Mouse (Mus musculus) brown adipose tissue, adult 24 weeks (tissue): ENCODE results near the gene Ust. TPM values are rescaled to one million over a fixed set of nuclear protein-coding genes. Genes with fewer than 3 reads are reported as not detected.
A peak's percentile ranks its signal among the peaks of the same experiment; 100 is the strongest.
"Not testable (repeated sequence)": the region's sequence is repeated elsewhere in the genome, so short reads cannot be mapped to it uniquely, and the experiment has no call there.

ENCODE experiments used
- H3K27ac ChIP-seq: fragments of 200-500 bp; replicated peaks from 2 replicates; pipeline ENCODE4 v1.5.1; 2012; ENCODE audit warnings: low read depth, mild to moderate bottlenecking, low read length
- H3K4me1 ChIP-seq: fragments of 200-500 bp; 2 replicates; pipeline ENCODE4 v1.6.1; 2012; ENCODE audit warnings: low read length, mixed read lengths; ENCODE audit not compliant: control insufficient read depth, insufficient read depth, insufficient read length
- H3K4me3 ChIP-seq: fragments of 200-500 bp; 2 replicates; pipeline ENCODE4 v1.5.1; 2012; ENCODE audit warnings: low read depth, mild to moderate bottlenecking, low read length, moderate library complexity; ENCODE audit not compliant: insufficient read depth
- polyA plus RNA-seq: library from polyadenylated mRNA; stranded (reverse); fragments of >200 nt; gene quantifications from 2 replicates; pipeline ENCODE4 v1.2.4, GENCODE M21; 2012; ENCODE audit not compliant: missing spikeins, insufficient read depth, insufficient read length

The Ust gene
- polyA plus RNA-seq: 6.3 and 6.5 TPM in 2 replicates

DNA sequence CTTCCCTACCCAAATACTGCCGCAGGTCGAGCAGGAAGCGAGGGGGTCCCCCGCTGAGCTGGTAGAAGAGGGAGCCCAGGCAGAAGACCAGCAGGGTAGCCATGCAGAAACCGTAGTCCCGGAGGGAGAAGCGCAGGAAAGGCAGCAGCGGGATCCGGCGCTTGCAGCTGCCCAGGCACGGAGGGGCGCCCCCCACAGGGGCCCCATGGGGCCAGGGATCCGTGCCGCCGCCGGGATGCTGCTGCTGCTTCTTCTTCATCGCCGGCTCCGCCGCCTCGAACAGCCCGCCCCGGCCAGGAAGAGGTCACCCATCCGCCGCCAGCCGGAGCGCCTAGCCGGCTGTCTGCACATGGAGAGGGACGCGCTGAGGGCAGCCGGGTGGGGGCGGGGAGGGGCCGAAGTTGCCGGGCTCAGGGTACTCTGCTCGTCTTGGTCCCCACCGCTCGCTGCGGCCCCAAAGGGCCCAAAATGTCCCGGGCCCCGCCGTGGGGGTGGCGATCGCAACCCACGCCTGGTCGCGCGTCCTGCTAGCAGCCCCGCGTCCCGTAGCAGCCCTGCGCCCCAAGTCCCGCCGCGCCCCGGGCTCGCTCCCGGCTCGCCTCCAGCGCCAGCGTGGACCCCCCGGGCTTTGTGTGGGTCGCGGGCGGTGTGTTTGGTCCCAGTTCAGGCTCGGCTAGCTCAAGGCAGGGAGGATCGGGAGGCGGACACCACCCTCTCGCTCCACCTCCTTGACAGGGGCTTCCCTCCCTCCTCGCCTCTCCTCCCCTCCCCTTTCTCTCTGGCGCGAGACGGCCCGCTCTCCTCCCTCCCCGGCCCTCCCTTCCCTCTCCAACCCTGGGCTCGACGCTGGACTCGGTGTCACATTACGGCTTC lies at the start of gene Ust:
TSS of gene Ust (minus strand) at position 685 of the 873 bp plus-strand sequence.
- peak within 1 kb of the TSS; percentile 69 for H3K27ac ChIP-seq

GRCm38 (mm10) chr10:8561366-8561765 lies 42.7 kb upstream of the Ust start:
- H3K4me1 ChIP-seq: no peaks in the 10 kb centered on the region
- H3K27ac ChIP-seq: no peak overlapping the region
- no peak overlapping the region for H3K4me3 ChIP-seq

More for the DNA sequence above, at the start of gene Ust:
- Histone ChIP-seq H3K4me1 (peaks cover 3% of the 10 kb centered on the region; the same call in 1 of the 2 replicates), H3K4me3 (peak within 1 kb of the TSS; percentile 88)

GRCm38 (mm10) chr10:8559566-8559965 lies 40.9 kb upstream of the Ust start:
- H3K27ac ChIP-seq, H3K4me3 ChIP-seq, H3K4me1 ChIP-seq: not testable (repeated sequence)

- H3K4me1 ChIP-seq, H3K4me3 ChIP-seq, H3K27ac ChIP-seq: not testable (repeated sequence)
These were observed 33.6 kb upstream of the Ust start for GRCm38 (mm10) chr10:8552239-8552638.

- H3K27ac ChIP-seq, H3K4me1 ChIP-seq: not testable (repeated sequence)
These were observed 33.0 kb upstream of the Ust start for GRCm38 (mm10) chr10:8551601-8552000.

DNA sequence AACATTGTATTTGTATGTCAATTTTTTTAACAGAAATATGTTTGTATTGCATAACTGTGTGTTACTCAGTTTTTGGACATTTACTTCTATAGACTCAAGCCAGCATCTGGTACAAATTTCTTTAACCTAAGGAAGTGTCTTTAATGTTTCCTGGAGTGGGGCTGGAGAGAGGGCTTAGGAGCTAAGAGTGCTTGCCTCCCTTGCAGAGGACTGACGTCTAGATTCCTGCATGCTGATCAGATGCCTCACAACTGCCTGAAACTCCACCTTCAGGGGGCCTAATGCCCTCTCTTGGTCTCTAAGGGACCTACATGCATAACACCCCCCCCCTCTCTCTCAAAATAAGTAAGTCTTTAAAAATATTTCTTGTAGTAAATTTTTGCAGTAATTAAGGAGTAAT lies 22.9 kb upstream of the Ust start:
- H3K4me3 ChIP-seq: no peak overlapping the region
- H3K4me1 ChIP-seq: no peaks in the 10 kb centered on the region
- no peak overlapping the region for H3K27ac ChIP-seq

More at GRCm38 (mm10) chr10:8551601-8552000, 33.0 kb upstream of the Ust start:
- not testable (repeated sequence) for H3K4me3 ChIP-seq

GRCm38 (mm10) chr10:8535445-8535844 lies 16.8 kb upstream of the Ust start:
- no peaks in the 10 kb centered on the region for H3K4me1 ChIP-seq
- no peak overlapping the region for H3K4me3 ChIP-seq
- H3K27ac ChIP-seq: no peak overlapping the region

DNA sequence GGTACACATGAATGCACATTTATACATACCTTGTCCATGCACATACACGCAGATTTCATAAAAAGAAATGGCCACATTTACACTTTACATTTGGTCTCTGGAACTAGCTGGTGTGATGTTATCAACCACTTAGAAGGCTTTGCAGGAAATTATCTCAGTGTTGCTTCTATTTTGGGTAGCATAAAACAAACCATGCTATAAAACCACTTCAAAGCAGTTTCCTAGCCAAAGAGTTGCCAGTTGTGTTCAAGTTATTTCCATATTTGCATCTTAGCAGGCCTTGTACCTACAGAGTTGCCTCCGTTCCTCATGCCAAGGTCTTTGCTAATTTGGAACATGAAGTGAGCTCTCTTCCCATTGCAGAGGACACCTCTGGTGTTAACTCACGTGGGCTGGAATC lies 13.0 kb upstream of the Ust start:
- H3K4me1 ChIP-seq: no peaks in the 10 kb centered on the region
- no peak overlapping the region for H3K27ac ChIP-seq
- no peak overlapping the region for H3K4me3 ChIP-seq

DNA sequence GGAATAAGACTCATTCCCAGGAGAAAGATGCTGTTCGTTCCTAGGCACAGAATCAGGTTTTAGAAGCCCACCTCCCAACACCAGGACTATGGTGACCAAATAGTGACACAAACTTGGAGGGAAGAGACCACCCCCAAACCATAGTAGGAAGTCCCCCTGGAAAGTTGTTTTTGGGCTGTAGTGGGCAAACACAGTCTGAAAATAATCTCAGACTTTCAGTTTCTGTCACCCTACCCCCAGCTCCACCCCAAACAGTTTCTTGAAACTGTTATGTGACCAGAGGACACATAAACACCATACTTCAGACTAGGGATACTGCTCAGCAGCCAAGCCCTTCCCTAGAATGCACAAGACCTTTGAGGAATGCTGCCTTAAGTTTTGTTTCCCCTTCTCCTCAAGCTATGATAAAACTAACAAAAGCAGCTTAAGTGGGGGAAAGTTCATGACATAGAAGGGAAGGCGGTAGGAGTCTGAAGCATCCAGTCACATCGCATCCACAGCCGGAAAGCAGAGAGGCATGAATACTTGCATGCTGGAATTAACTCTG lies 12.0 kb upstream of the Ust start:
- Histone ChIP-seq H3K27ac (no peak overlapping the region), H3K4me1 (no peaks in the 10 kb centered on the region), H3K4me3 (no peak overlapping the region)

DNA sequence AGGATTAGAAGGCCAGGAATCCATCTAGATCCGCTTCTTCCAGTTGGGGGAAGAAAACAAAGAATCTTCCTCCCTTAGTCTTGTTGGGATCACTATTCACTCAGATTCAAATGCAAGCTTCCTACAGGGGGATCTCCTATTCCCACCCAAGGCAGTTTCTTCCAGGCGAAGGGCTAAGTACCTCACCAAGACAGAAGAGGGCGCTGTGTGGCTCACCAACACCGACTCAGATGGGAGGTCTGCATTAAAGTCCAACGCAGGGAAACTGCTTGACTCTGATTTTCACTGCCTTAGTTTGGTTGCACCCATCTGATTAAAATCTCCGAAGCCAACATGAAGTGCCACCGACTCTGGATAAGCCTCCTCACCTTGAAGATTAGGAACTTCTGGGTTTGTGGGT lies 10.5 kb upstream of the Ust start:
- no peaks in the 10 kb centered on the region for H3K4me1 ChIP-seq
- no peak overlapping the region for H3K27ac ChIP-seq
- H3K4me3 ChIP-seq: no peak overlapping the region

DNA sequence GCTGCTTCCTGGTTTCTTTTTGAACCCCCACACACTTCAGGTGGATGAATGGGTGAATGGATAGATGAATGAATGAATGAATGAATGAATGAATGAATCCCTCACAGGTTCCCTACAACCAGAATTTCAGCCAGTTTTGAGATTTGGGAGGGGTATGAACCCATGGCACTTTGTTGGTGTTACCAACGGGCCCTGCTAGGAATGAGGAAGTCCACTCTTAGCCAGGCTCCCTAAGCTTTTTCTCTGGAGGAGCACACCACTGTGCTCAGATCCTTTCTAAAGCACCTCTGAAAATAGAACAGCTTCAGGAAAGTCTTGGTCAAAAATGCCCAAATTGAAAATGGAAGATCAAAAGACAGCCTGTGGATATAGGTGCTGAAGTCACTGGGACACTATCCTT lies 6.7 kb upstream of the Ust start:
- H3K27ac ChIP-seq: no peak overlapping the region
- no peak overlapping the region for H3K4me3 ChIP-seq
- no peaks in the 10 kb centered on the region for H3K4me1 ChIP-seq

DNA sequence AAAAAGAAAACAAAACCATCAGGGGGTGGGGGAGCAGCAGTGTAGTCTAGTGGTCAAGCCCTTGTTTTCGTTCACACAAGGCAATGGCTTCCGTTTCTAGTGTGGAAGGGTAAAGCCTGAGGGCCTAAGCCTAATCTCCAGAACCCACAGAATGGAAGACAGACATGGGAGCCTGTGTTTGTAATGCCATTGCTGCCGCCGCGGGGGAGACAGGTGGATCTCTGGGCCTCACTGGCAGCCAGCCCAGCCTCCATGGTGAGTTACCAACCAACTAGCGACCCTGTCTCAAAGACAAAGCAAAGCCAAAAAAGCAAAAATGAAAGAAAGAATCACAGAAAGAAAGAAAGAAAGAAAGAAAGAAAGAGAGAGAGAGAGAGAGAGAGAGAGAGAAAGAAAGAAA lies 2.9 kb upstream of the Ust start:
- Histone ChIP-seq H3K4me1 (peaks cover 3% of the 10 kb centered on the region; the same call in 1 of the 2 replicates), H3K27ac (no peak overlapping the region)

GRCm38 (mm10) chr10:8520766-8521395 lies 2.3 kb upstream of the Ust start:
- no peak overlapping the region for H3K4me3 ChIP-seq
- H3K27ac ChIP-seq: no peak overlapping the region

More for the DNA sequence above, 2.9 kb upstream of the Ust start:
- H3K4me3 ChIP-seq: no peak overlapping the region

GRCm38 (mm10) chr10:8519014-8519491 lies 428 bp upstream of the Ust start:
- H3K27ac ChIP-seq: peak overlapping the region; percentile 69
- H3K4me3 ChIP-seq: peak overlapping the region; percentile 88
- peaks cover 3% of the 10 kb centered on the region; the same call in 1 of the 2 replicates for H3K4me1 ChIP-seq

More at GRCm38 (mm10) chr10:8520766-8521395, 2.3 kb upstream of the Ust start:
- peaks cover 3% of the 10 kb centered on the region; the same call in 1 of the 2 replicates for H3K4me1 ChIP-seq

DNA sequence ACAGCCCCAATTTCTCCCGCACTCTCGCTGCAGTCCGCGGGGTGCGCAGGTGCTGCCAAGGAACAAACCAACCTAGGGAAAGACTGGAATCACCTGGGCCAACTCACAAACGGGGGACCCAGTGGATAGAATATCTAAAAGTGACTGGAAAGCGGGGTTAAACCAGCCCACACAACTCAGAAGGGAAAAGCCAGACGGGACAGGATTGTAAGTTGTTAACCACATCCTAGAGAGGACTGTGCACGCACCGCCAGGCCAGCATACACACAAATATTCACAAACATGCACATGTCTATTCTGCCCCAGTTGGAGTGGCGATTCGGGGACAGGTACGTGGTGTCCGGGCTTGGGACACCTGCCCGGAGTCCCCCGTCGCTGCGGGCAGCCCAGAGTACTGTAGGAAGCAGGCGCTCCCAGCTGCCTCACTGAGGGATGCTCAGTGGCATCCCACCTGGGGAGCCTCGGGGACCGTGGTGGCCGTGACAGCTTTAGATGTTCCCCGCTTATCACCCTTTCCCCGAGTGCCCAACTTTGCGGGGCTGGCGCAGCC lies 959 bp downstream of the Ust start:
- Histone ChIP-seq H3K27ac (no peak overlapping the region), H3K4me1 (peaks cover 3% of the 10 kb centered on the region; the same call in 1 of the 2 replicates), H3K4me3 (peak overlapping the region; percentile 88)
